Mouse (Mus musculus) intestine, embryonic 15.5 days (tissue): ENCODE data around the gene Gm20716. TPM values are rescaled to one million over a fixed set of nuclear protein-coding genes. Genes with fewer than 3 reads are reported as not detected.
A peak's percentile ranks its signal among the peaks of the same experiment; 100 is the strongest.

Source experiments
- ATAC-seq: fragments of 200-750 bp; cut with Nextera tagmentation; 2 replicates; pipeline ENCODE4 v1.8.0; 2017; ENCODE audit warnings: moderate TSS enrichment, moderate library complexity
- H3K27ac ChIP-seq: fragments of 300-500 bp; sonication (generic); 2 replicates; pipeline ENCODE4 v1.5.1; 2015; ENCODE audit warnings: mild to moderate bottlenecking, inconsistent platforms
- H3K27me3 ChIP-seq: fragments of 300-500 bp; sonication (generic); replicated peaks from 2 replicates; pipeline ENCODE4 v1.6.1; 2015; ENCODE audit warnings: inconsistent platforms
- H3K36me3 ChIP-seq: fragments of 300-500 bp; sonication (generic); 2 replicates; pipeline ENCODE4 v1.6.1; 2015; ENCODE audit warnings: inconsistent platforms
- H3K4me1 ChIP-seq: fragments of 300-500 bp; sonication (generic); replicated peaks from 2 replicates; pipeline ENCODE4 v1.6.1; 2015; ENCODE audit warnings: inconsistent platforms
- H3K4me2 ChIP-seq: fragments of 300-500 bp; sonication (generic); replicated peaks from 2 replicates; pipeline ENCODE4 v1.6.1; 2015; ENCODE audit warnings: mild to moderate bottlenecking, inconsistent platforms
- H3K4me3 ChIP-seq: fragments of 300-500 bp; sonication (generic); replicated peaks from 2 replicates; pipeline ENCODE4 v1.5.1; 2015; ENCODE audit warnings: inconsistent platforms
- H3K9ac ChIP-seq: fragments of 300-500 bp; sonication (generic); 2 replicates; pipeline ENCODE4 v1.6.1; 2015; ENCODE audit warnings: inconsistent platforms
- H3K9me3 ChIP-seq: fragments of 300-500 bp; sonication (generic); 2 replicates; pipeline ENCODE4 v1.6.1; 2016; ENCODE audit warnings: inconsistent platforms
- WGBS: fragments of 180-500 bp; shearing (Covaris S2); methylation state at CpG from one replicate; pipeline ENCODE4 v1.1.7; 2015; 5-methylcytosine and 5-hydroxymethylcytosine counted together
- polyA plus RNA-seq: library from polyadenylated mRNA; unstranded; fragments of >200 nt; fragmentation: Nextera tagmentation; extraction: Ambion mirVana; gene quantifications from 2 replicates; pipeline ENCODE4 v1.2.1, GENCODE M21; 2015

The Gm20716 gene
- polyA plus RNA-seq, 1 experiment from 2014 or later = 12.9 TPM

GRCm38 (mm10) chr2:168213788-168214397 lies 16.3 kb downstream of the Gm20716 start:
- Histone ChIP-seq H3K27ac (no peak overlapping the region), H3K4me3 (no peak overlapping the region), H3K9me3 (no peaks in the 10 kb centered on the region), H3K4me1 (no peaks in the 10 kb centered on the region), H3K9ac (no peak overlapping the region), H3K4me2 (no peak overlapping the region), H3K36me3 (peaks cover 39% of the 10 kb centered on the region), H3K27me3 (no peaks in the 10 kb centered on the region)
- ATAC-seq = no peak
- 55% methylated on average over 5 of the region's 5 CpGs for WGBS

GRCm38 (mm10) chr2:168207883-168208282 lies 22.3 kb downstream of the Gm20716 start:
- 0 out of 2 replicates have a peak, but pooled peaks have one; percentile 0 for ATAC-seq
- 94% methylated on average over 3 of the region's 3 CpGs for WGBS
- H3K27me3 ChIP-seq = no peaks in the 10 kb centered on the region
- H3K9ac ChIP-seq = no peak overlapping the region
- peak overlapping the region; percentile 98; the same call in 1 of the 2 replicates for H3K27ac ChIP-seq
- peaks cover 10% of the 10 kb centered on the region; the same call in 1 of the 2 replicates for H3K4me1 ChIP-seq
- no peak overlapping the region for H3K4me2 ChIP-seq
- no peaks in the 10 kb centered on the region for H3K9me3 ChIP-seq
- H3K36me3 ChIP-seq = peaks cover 24% of the 10 kb centered on the region
- H3K4me3 ChIP-seq = no peak overlapping the region

- no peaks in the 10 kb centered on the region for H3K27me3 ChIP-seq
- H3K27ac ChIP-seq = peak within 1 kb of the TSS; percentile 98
- peak within 1 kb of the TSS; percentile 75 for H3K4me2 ChIP-seq
- H3K36me3 ChIP-seq = peaks cover 15% of the 10 kb centered on the region
- WGBS = under 1% methylated on average over 79 of the region's 89 CpGs
- H3K9ac ChIP-seq = peak within 1 kb of the TSS; percentile 100
- peak within 1 kb of the TSS; percentile 88 for H3K4me3 ChIP-seq
- H3K4me1 ChIP-seq = peaks cover 10% of the 10 kb centered on the region; the same call in 1 of the 2 replicates
- ATAC-seq = peak; percentile 92
- H3K9me3 ChIP-seq = no peaks in the 10 kb centered on the region
Observed at GRCm38 (mm10) chr2:168206725-168207644, 23.2 kb downstream of the Gm20716 start, which contains the start of gene Adnp. Adnp (minus strand) TSS chr2:168207112.

GRCm38 (mm10) chr2:168205681-168206631 lies 24.2 kb downstream of the Gm20716 start:
- peak overlapping the region; percentile 100 for H3K9ac ChIP-seq
- peak overlapping the region; percentile 98 for H3K27ac ChIP-seq
- H3K9me3 ChIP-seq = no peaks in the 10 kb centered on the region
- H3K4me2 ChIP-seq = peak overlapping the region; percentile 75
- peaks cover 14% of the 10 kb centered on the region; the same call in 1 of the 2 replicates for H3K4me1 ChIP-seq
- peak overlapping the region; percentile 88 for H3K4me3 ChIP-seq
- H3K27me3 ChIP-seq = no peaks in the 10 kb centered on the region
- 0 out of 2 replicates have a peak, but pooled peaks cover 6% of the 10 kb centered on the region for H3K36me3 ChIP-seq
- ATAC-seq = peak; percentile 13; the same call in 1 of the 2 replicates
- under 1% methylated on average over 35 of the region's 49 CpGs for WGBS

GRCm38 (mm10) chr2:168205265-168205664 lies 24.9 kb downstream of the Gm20716 start:
- no peaks in the 10 kb centered on the region for H3K9me3 ChIP-seq
- peak overlapping the region; percentile 98 for H3K27ac ChIP-seq
- peak overlapping the region; percentile 88 for H3K4me3 ChIP-seq
- H3K4me2 ChIP-seq = peak overlapping the region; percentile 75
- WGBS = 5% methylated on average over 6 of the region's 6 CpGs
- peaks cover 18% of the 10 kb centered on the region for H3K4me1 ChIP-seq
- H3K36me3 ChIP-seq = 0 out of 2 replicates have a peak, but pooled peaks cover 3% of the 10 kb centered on the region
- H3K27me3 ChIP-seq = no peaks in the 10 kb centered on the region
- H3K9ac ChIP-seq = peak overlapping the region; percentile 100
- ATAC-seq = peak; percentile 58

GRCm38 (mm10) chr2:168204476-168204999 lies 25.6 kb downstream of the Gm20716 start:
- H3K27ac ChIP-seq = no peak overlapping the region
- H3K4me3 ChIP-seq = peak overlapping the region; percentile 88
- H3K4me2 ChIP-seq = peak overlapping the region; percentile 75
- WGBS = 78% methylated on average over 8 of the region's 8 CpGs
- H3K9ac ChIP-seq = peak overlapping the region; percentile 18; the same call in 1 of the 2 replicates
- H3K9me3 ChIP-seq = no peaks in the 10 kb centered on the region
- 0 out of 2 replicates have a peak, but pooled peaks cover 3% of the 10 kb centered on the region for H3K36me3 ChIP-seq
- H3K4me1 ChIP-seq = peaks cover 23% of the 10 kb centered on the region
- no peaks in the 10 kb centered on the region for H3K27me3 ChIP-seq
- no peak for ATAC-seq

GRCm38 (mm10) chr2:168200014-168200691 lies 30.0 kb downstream of the Gm20716 start:
- 69% methylated on average over 4 of the region's 5 CpGs for WGBS
- peaks cover 9% of the 10 kb centered on the region; the same call in 1 of the 2 replicates for H3K36me3 ChIP-seq
- peaks cover 40% of the 10 kb centered on the region for H3K4me1 ChIP-seq
- no peak overlapping the region for H3K9ac ChIP-seq
- no peaks in the 10 kb centered on the region for H3K27me3 ChIP-seq
- ATAC-seq = no peak
- no peaks in the 10 kb centered on the region for H3K9me3 ChIP-seq
- H3K27ac ChIP-seq = no peak overlapping the region
- H3K4me3 ChIP-seq = no peak overlapping the region
- H3K4me2 ChIP-seq = no peak overlapping the region

- peaks cover 38% of the 10 kb centered on the region for H3K4me1 ChIP-seq
- 79% methylated on average over 4 of the region's 4 CpGs for WGBS
- H3K4me2 ChIP-seq = peak overlapping the region; percentile 2; the same call in 1 of the 2 replicates
- no peak overlapping the region for H3K9ac ChIP-seq
- no peaks in the 10 kb centered on the region for H3K9me3 ChIP-seq
- no peak for ATAC-seq
- H3K36me3 ChIP-seq = peaks cover 9% of the 10 kb centered on the region; the same call in 1 of the 2 replicates
- H3K4me3 ChIP-seq = no peak overlapping the region
- no peaks in the 10 kb centered on the region for H3K27me3 ChIP-seq
- H3K27ac ChIP-seq = no peak overlapping the region
Observed at GRCm38 (mm10) chr2:168199476-168199875, 30.7 kb downstream of the Gm20716 start.

- Histone ChIP-seq H3K9ac (no peak overlapping the region), H3K9me3 (no peaks in the 10 kb centered on the region), H3K36me3 (peaks cover 8% of the 10 kb centered on the region; the same call in 1 of the 2 replicates), H3K27me3 (no peaks in the 10 kb centered on the region), H3K27ac (no peak overlapping the region), H3K4me3 (no peak overlapping the region), H3K4me1 (peaks cover 39% of the 10 kb centered on the region), H3K4me2 (no peak overlapping the region)
- no peak for ATAC-seq
- WGBS = 67% methylated on average over 1 of the region's 1 CpGs
Observed at GRCm38 (mm10) chr2:168198421-168198820, 31.7 kb downstream of the Gm20716 start.

- Histone ChIP-seq H3K9ac (no peak overlapping the region), H3K27ac (no peak overlapping the region), H3K36me3 (peaks cover 6% of the 10 kb centered on the region; the same call in 1 of the 2 replicates), H3K9me3 (no peaks in the 10 kb centered on the region), H3K27me3 (no peaks in the 10 kb centered on the region), H3K4me3 (no peak overlapping the region), H3K4me2 (no peak overlapping the region), H3K4me1 (peaks cover 35% of the 10 kb centered on the region)
- no peak for ATAC-seq
- 56% methylated on average over 2 of the region's 2 CpGs for WGBS
Observed at GRCm38 (mm10) chr2:168195721-168196120, 34.4 kb downstream of the Gm20716 start.

- no peak overlapping the region for H3K4me2 ChIP-seq
- no peak overlapping the region for H3K27ac ChIP-seq
- 56% methylated on average over 2 of the region's 2 CpGs for WGBS
- H3K9me3 ChIP-seq = no peaks in the 10 kb centered on the region
- H3K9ac ChIP-seq = no peak overlapping the region
- peaks cover 19% of the 10 kb centered on the region; the same call in 1 of the 2 replicates for H3K4me1 ChIP-seq
- no peak for ATAC-seq
- H3K4me3 ChIP-seq = no peak overlapping the region
- no peaks in the 10 kb centered on the region for H3K27me3 ChIP-seq
- peaks cover 6% of the 10 kb centered on the region for H3K36me3 ChIP-seq
Observed at GRCm38 (mm10) chr2:168193685-168194084, 36.5 kb downstream of the Gm20716 start.
